Mouse (Mus musculus) limb, embryonic 13.5 days (tissue): ENCODE measurements around the gene Fgfr3. TPM values are rescaled to one million over a fixed set of nuclear protein-coding genes. Genes with fewer than 3 reads are reported as not detected.

Source experiments
- ATAC-seq: fragments of 200-750 bp; cut with Nextera tagmentation; 2 replicates; pipeline ENCODE4 v1.8.0; 2017; ENCODE audit warnings: low read depth, moderate number of reproducible peaks, moderate TSS enrichment; ENCODE audit not compliant: low FRiP score
- H3K27ac ChIP-seq: fragments of 300-500 bp; sonication (generic); 2 replicates; pipeline ENCODE4 v1.5.1; 2015; ENCODE audit warnings: inconsistent platforms, mild to moderate bottlenecking, moderate library complexity
- H3K27me3 ChIP-seq: fragments of 300-500 bp; sonication (generic); 2 replicates; pipeline ENCODE4 v1.6.1; 2015; ENCODE audit warnings: mild to moderate bottlenecking, inconsistent platforms
- H3K36me3 ChIP-seq: fragments of 300-500 bp; sonication (generic); 2 replicates; pipeline ENCODE4 v1.6.1; 2015; ENCODE audit warnings: inconsistent platforms, mild to moderate bottlenecking, moderate library complexity
- H3K4me1 ChIP-seq: fragments of 300-500 bp; sonication (generic); 2 replicates; pipeline ENCODE4 v1.6.1; 2015; ENCODE audit warnings: inconsistent platforms
- H3K4me2 ChIP-seq: fragments of 300-500 bp; sonication (generic); replicated peaks from 2 replicates; pipeline ENCODE4 v1.6.1; 2015; ENCODE audit warnings: inconsistent platforms, mild to moderate bottlenecking, moderate library complexity
- H3K4me3 ChIP-seq: fragments of 300-500 bp; sonication (generic); 2 replicates; pipeline ENCODE4 v1.5.1; 2015; ENCODE audit warnings: moderate library complexity, mild to moderate bottlenecking, inconsistent platforms
- H3K9ac ChIP-seq: fragments of 300-500 bp; sonication (generic); 2 replicates; pipeline ENCODE4 v1.6.1; 2015; ENCODE audit warnings: mild to moderate bottlenecking, inconsistent platforms
- H3K9me3 ChIP-seq: fragments of 300-500 bp; sonication (generic); 2 replicates; pipeline ENCODE4 v1.6.1; 2016; ENCODE audit warnings: inconsistent platforms
- WGBS: fragments of 180-500 bp; shearing (Covaris S2); methylation state at CpG from one replicate; pipeline ENCODE4 v1.1.7; 2015; 5-methylcytosine and 5-hydroxymethylcytosine counted together
- polyA plus RNA-seq: library from polyadenylated mRNA; unstranded; fragments of >200 nt; fragmentation: Nextera tagmentation; extraction: Ambion mirVana; gene quantifications from 2 replicates; pipeline ENCODE4 v1.2.1, GENCODE M21; 2015

The Fgfr3 gene
- polyA plus RNA-seq, 1 experiment from 2014 or later: 40.7 TPM

GRCm38 (mm10) chr5:33701832-33702231, 19.6 kb upstream of the Fgfr3 start:
- Histone ChIP-seq H3K9ac (no peak overlapping the region), H3K9me3 (no peaks in the 10 kb centered on the region), H3K4me3 (no peak overlapping the region), H3K27ac (no peak overlapping the region), H3K4me2 (no peak overlapping the region), H3K27me3 (peaks cover 10% of the 10 kb centered on the region), H3K4me1 (peaks cover 70% of the 10 kb centered on the region), H3K36me3 (no peaks in the 10 kb centered on the region)
- WGBS: 83% methylated on average over 11 of the region's 11 CpGs
- ATAC-seq: no peak

- ATAC-seq: no peak
- no peak overlapping the region; the same call in 1 of the 2 replicates for H3K27ac ChIP-seq
- H3K9ac ChIP-seq: no peak overlapping the region
- no peak overlapping the region for H3K4me3 ChIP-seq
- H3K9me3 ChIP-seq: no peaks in the 10 kb centered on the region
- no peaks in the 10 kb centered on the region for H3K36me3 ChIP-seq
- peaks cover 10% of the 10 kb centered on the region; the same call in 1 of the 2 replicates for H3K27me3 ChIP-seq
- no peak overlapping the region for H3K4me2 ChIP-seq
- H3K4me1 ChIP-seq: peaks cover 56% of the 10 kb centered on the region
- WGBS: 71% methylated on average over 8 of the region's 8 CpGs
These were observed 17.5 kb upstream of the Fgfr3 start for GRCm38 (mm10) chr5:33703999-33704398.

- no peak for ATAC-seq
- no peaks in the 10 kb centered on the region for H3K9me3 ChIP-seq
- no peak overlapping the region for H3K27ac ChIP-seq
- H3K27me3 ChIP-seq: peaks cover 7% of the 10 kb centered on the region; the same call in 1 of the 2 replicates
- H3K36me3 ChIP-seq: no peaks in the 10 kb centered on the region
- H3K4me3 ChIP-seq: no peak overlapping the region
- no peak overlapping the region; the same call in 1 of the 2 replicates for H3K9ac ChIP-seq
- peaks cover 45% of the 10 kb centered on the region for H3K4me1 ChIP-seq
- 0 out of 2 replicates have a peak overlapping the region, but pooled peaks have one; percentile 10 for H3K4me2 ChIP-seq
- 7% methylated on average over 11 of the region's 11 CpGs for WGBS
These were observed 16.4 kb upstream of the Fgfr3 start for GRCm38 (mm10) chr5:33704945-33705611.

- Histone ChIP-seq H3K27me3 (peaks cover 5% of the 10 kb centered on the region; the same call in 1 of the 2 replicates), H3K36me3 (no peaks in the 10 kb centered on the region), H3K4me2 (0 out of 2 replicates have a peak overlapping the region, but pooled peaks have one; percentile 10), H3K27ac (peak overlapping the region; percentile 18; the same call in 1 of the 2 replicates), H3K4me3 (no peak overlapping the region), H3K9ac (no peak overlapping the region), H3K9me3 (no peaks in the 10 kb centered on the region), H3K4me1 (peaks cover 38% of the 10 kb centered on the region)
- 42% methylated on average over 9 of the region's 9 CpGs for WGBS
- ATAC-seq: no peak
These were observed 15.7 kb upstream of the Fgfr3 start for GRCm38 (mm10) chr5:33705612-33706349.

GRCm38 (mm10) chr5:33706350-33706629, 15.2 kb upstream of the Fgfr3 start:
- no peaks in the 10 kb centered on the region for H3K9me3 ChIP-seq
- no peak overlapping the region for H3K27ac ChIP-seq
- peaks cover 36% of the 10 kb centered on the region for H3K4me1 ChIP-seq
- ATAC-seq: no peak
- H3K27me3 ChIP-seq: peaks cover 3% of the 10 kb centered on the region; the same call in 1 of the 2 replicates
- WGBS: 94% methylated on average over 1 of the region's 1 CpGs
- no peak overlapping the region for H3K4me3 ChIP-seq
- no peaks in the 10 kb centered on the region for H3K36me3 ChIP-seq
- H3K4me2 ChIP-seq: no peak overlapping the region
- H3K9ac ChIP-seq: no peak overlapping the region

GRCm38 (mm10) chr5:33707163-33707562, 14.3 kb upstream of the Fgfr3 start:
- H3K9me3 ChIP-seq: no peaks in the 10 kb centered on the region
- H3K27me3 ChIP-seq: peaks cover 3% of the 10 kb centered on the region; the same call in 1 of the 2 replicates
- H3K9ac ChIP-seq: no peak overlapping the region
- peaks cover 35% of the 10 kb centered on the region for H3K4me1 ChIP-seq
- WGBS: 35% methylated on average over 4 of the region's 4 CpGs
- H3K27ac ChIP-seq: no peak overlapping the region
- H3K4me3 ChIP-seq: no peak overlapping the region
- H3K4me2 ChIP-seq: no peak overlapping the region
- no peaks in the 10 kb centered on the region for H3K36me3 ChIP-seq
- ATAC-seq: no peak

GRCm38 (mm10) chr5:33709037-33709436, 12.4 kb upstream of the Fgfr3 start:
- no peak for ATAC-seq
- no peak overlapping the region for H3K4me2 ChIP-seq
- 78% methylated on average over 2 of the region's 2 CpGs for WGBS
- H3K4me1 ChIP-seq: peaks cover 31% of the 10 kb centered on the region
- no peak overlapping the region for H3K9ac ChIP-seq
- H3K9me3 ChIP-seq: no peaks in the 10 kb centered on the region
- H3K36me3 ChIP-seq: no peaks in the 10 kb centered on the region
- no peak overlapping the region for H3K4me3 ChIP-seq
- H3K27ac ChIP-seq: no peak overlapping the region
- no peaks in the 10 kb centered on the region for H3K27me3 ChIP-seq

- H3K4me3 ChIP-seq: no peak overlapping the region
- no peaks in the 10 kb centered on the region for H3K9me3 ChIP-seq
- WGBS: 65% methylated on average over 2 of the region's 2 CpGs
- H3K9ac ChIP-seq: no peak overlapping the region
- no peak overlapping the region; the same call in 1 of the 2 replicates for H3K27ac ChIP-seq
- H3K36me3 ChIP-seq: no peaks in the 10 kb centered on the region
- no peak overlapping the region for H3K4me2 ChIP-seq
- peaks cover 17% of the 10 kb centered on the region for H3K4me1 ChIP-seq
- no peaks in the 10 kb centered on the region for H3K27me3 ChIP-seq
- ATAC-seq: no peak
These were observed 8.9 kb upstream of the Fgfr3 start for GRCm38 (mm10) chr5:33712550-33712949.

GRCm38 (mm10) chr5:33715182-33715581, 6.3 kb upstream of the Fgfr3 start:
- Histone ChIP-seq H3K4me3 (no peak overlapping the region), H3K27me3 (peaks cover 3% of the 10 kb centered on the region), H3K4me2 (no peak overlapping the region), H3K27ac (no peak overlapping the region), H3K9me3 (no peaks in the 10 kb centered on the region), H3K4me1 (peaks cover 14% of the 10 kb centered on the region), H3K9ac (no peak overlapping the region), H3K36me3 (no peaks in the 10 kb centered on the region)
- WGBS: 27% methylated on average over 2 of the region's 2 CpGs
- no peak for ATAC-seq

GRCm38 (mm10) chr5:33716467-33716866, 5.0 kb upstream of the Fgfr3 start:
- Histone ChIP-seq H3K4me3 (no peak overlapping the region), H3K4me1 (peaks cover 21% of the 10 kb centered on the region), H3K36me3 (no peaks in the 10 kb centered on the region), H3K9ac (no peak overlapping the region), H3K27me3 (peaks cover 15% of the 10 kb centered on the region), H3K9me3 (no peaks in the 10 kb centered on the region), H3K4me2 (no peak overlapping the region), H3K27ac (peak overlapping the region; percentile 67; the same call in 1 of the 2 replicates)
- WGBS: 64% methylated on average over 6 of the region's 6 CpGs
- ATAC-seq: 0 out of 2 replicates have a peak, but pooled peaks have one; percentile 30

GRCm38 (mm10) chr5:33718460-33718859, 3.0 kb upstream of the Fgfr3 start:
- H3K27me3 ChIP-seq: peaks cover 22% of the 10 kb centered on the region
- H3K4me1 ChIP-seq: peaks cover 34% of the 10 kb centered on the region
- H3K4me2 ChIP-seq: no peak overlapping the region
- H3K36me3 ChIP-seq: no peaks in the 10 kb centered on the region
- no peak overlapping the region for H3K27ac ChIP-seq
- ATAC-seq: no peak
- WGBS: 69% methylated on average over 5 of the region's 5 CpGs
- no peaks in the 10 kb centered on the region for H3K9me3 ChIP-seq
- no peak overlapping the region for H3K4me3 ChIP-seq
- no peak overlapping the region for H3K9ac ChIP-seq

- peak overlapping the region; percentile 10; the same call in 1 of the 2 replicates for H3K27ac ChIP-seq
- H3K4me2 ChIP-seq: peak overlapping the region; percentile 98
- H3K36me3 ChIP-seq: no peaks in the 10 kb centered on the region
- H3K27me3 ChIP-seq: peaks cover 45% of the 10 kb centered on the region
- H3K4me3 ChIP-seq: peak overlapping the region; percentile 81
- H3K9ac ChIP-seq: peak overlapping the region; percentile 90
- H3K4me1 ChIP-seq: peaks cover 52% of the 10 kb centered on the region
- H3K9me3 ChIP-seq: no peaks in the 10 kb centered on the region
- no peak for ATAC-seq
- 11% methylated on average over 8 of the region's 8 CpGs for WGBS
These were observed 503 bp upstream of the Fgfr3 start for GRCm38 (mm10) chr5:33720852-33721490.
